Mouse (Mus musculus) CH12.LX (cell line): ENCODE measurements around the gene Kank1. TPM values are rescaled to one million over a fixed set of nuclear protein-coding genes. Genes with fewer than 3 reads are reported as not detected.

Experiments used
- DNase-seq: peaks from one replicate; pipeline ENCODE4 v3.0.0-alpha.2; 2013; ENCODE audit errors: extremely low read depth
- H3K27ac ChIP-seq: 2 replicates; pipeline ENCODE4 v1.5.1; 2012; ENCODE audit warnings: low read depth, mild to moderate bottlenecking, control low read depth, moderate library complexity; ENCODE audit not compliant: insufficient read depth
- H3K27me3 ChIP-seq: replicated peaks from 2 replicates; pipeline ENCODE3; 2012; ENCODE audit warnings: inconsistent platforms
- H3K36me3 ChIP-seq, 2 experiments: replicated peaks in 1 of 2; 2 replicates each; pipeline versions ENCODE3 to v1.6.1; 2012; ENCODE audit warnings: inconsistent platforms in 1 of 2, low read length in 1 of 2, mild to moderate bottlenecking in 1 of 2, mixed read lengths in 1 of 2, moderate library complexity in 1 of 2; ENCODE audit not compliant: control insufficient read depth in 1 of 2, insufficient read depth in 1 of 2
- H3K4me1 ChIP-seq, 2 experiments: 2 replicates each; pipeline ENCODE4 v1.6.1; 2012; ENCODE audit warnings: inconsistent platforms in 1 of 2, moderate library complexity in 1 of 2; ENCODE audit not compliant: insufficient read depth in 2 of 2, control insufficient read depth in 1 of 2
- H3K4me2 ChIP-seq: 2 replicates; pipeline ENCODE4 v1.6.1; 2012; ENCODE audit warnings: low read depth, mild to moderate bottlenecking, control low read depth; ENCODE audit not compliant: poor library complexity, insufficient read depth, severe bottlenecking
- H3K4me3 ChIP-seq, 3 experiments: fragments of 150-350 bp in 1 of 3; sonication (generic) in 1 of 3; replicated peaks in 1 of 3; 2 replicates each; pipeline versions ENCODE3 to v1.5.1; 2011 to 2012; ENCODE audit warnings: low read depth in 2 of 3, low read length in 2 of 3, mild to moderate bottlenecking in 2 of 3, moderate library complexity in 2 of 3, control low read depth in 1 of 3, improper control_type of control experiment in 1 of 3, inconsistent platforms in 1 of 3, mixed read lengths in 1 of 3; ENCODE audit not compliant: poor library complexity in 1 of 3
- H3K79me2 ChIP-seq: replicated peaks from 2 replicates; pipeline ENCODE4 v1.6.1; 2012; ENCODE audit warnings: mild to moderate bottlenecking, moderate library complexity; ENCODE audit not compliant: control insufficient read depth, poor library complexity, insufficient read depth, severe bottlenecking; ENCODE audit errors: extremely low read depth
- H3K9ac ChIP-seq: 2 replicates; pipeline ENCODE4 v1.6.1; 2012; ENCODE audit warnings: low read depth, mild to moderate bottlenecking, control low read depth, moderate library complexity; ENCODE audit not compliant: insufficient read depth
- H3K9me3 ChIP-seq: replicated peaks from 2 replicates; pipeline ENCODE3; 2012; ENCODE audit warnings: low read length, inconsistent platforms, mixed read lengths
- BHLHE40 ChIP-seq: IDR thresholded peaks from 2 replicates; pipeline ENCODE4 v1.6.1; 2011; ENCODE audit warnings: mild to moderate bottlenecking, low read depth, low read length, improper control_type of control experiment
- CHD2 ChIP-seq: IDR thresholded peaks from 2 replicates; pipeline ENCODE4 v1.6.1; 2011; ENCODE audit warnings: low read length, improper control_type of control experiment
- CTCF ChIP-seq, 2 experiments: IDR thresholded peaks in 1 of 2; conservative IDR thresholded peaks in 1 of 2; 2 replicates each; pipeline ENCODE4 v1.5.1; 2011 to 2012; ENCODE audit warnings: low read depth in 2 of 2, low read length in 2 of 2, improper control_type of control experiment in 1 of 2, inconsistent platforms in 1 of 2, mild to moderate bottlenecking in 1 of 2, moderate library complexity in 1 of 2
- E2F4 ChIP-seq: IDR thresholded peaks from 2 replicates; pipeline ENCODE4 v1.6.1; 2011; ENCODE audit warnings: low read depth, low read length, improper control_type of control experiment; ENCODE audit not compliant: insufficient replicate concordance
- GABPA ChIP-seq: IDR thresholded peaks from 2 replicates; pipeline ENCODE4 v1.6.1; 2012; ENCODE audit warnings: low read depth, low read length, improper control_type of control experiment, inconsistent platforms; ENCODE audit not compliant: insufficient replicate concordance
- IRF4 ChIP-seq: IDR thresholded peaks from 2 replicates; pipeline ENCODE4 v1.6.1; 2014; ENCODE audit warnings: low read depth, mild to moderate bottlenecking, inconsistent platforms, low read length, improper control_type of control experiment
- MAFK ChIP-seq: IDR thresholded peaks from 2 replicates; pipeline ENCODE4 v1.6.1; 2011; ENCODE audit warnings: low read length, improper control_type of control experiment; ENCODE audit not compliant: insufficient replicate concordance
- MAZ ChIP-seq: IDR thresholded peaks from 2 replicates; pipeline ENCODE4 v1.6.1; 2012; ENCODE audit warnings: low read depth, mild to moderate bottlenecking, inconsistent platforms, low read length, improper control_type of control experiment, moderate library complexity
- MEF2A ChIP-seq: IDR thresholded peaks from 2 replicates; pipeline ENCODE4 v1.6.1; 2014; ENCODE audit warnings: low read depth, mild to moderate bottlenecking, inconsistent platforms, low read length, improper control_type of control experiment, borderline replicate concordance
- NELFE ChIP-seq: IDR thresholded peaks from 2 replicates; pipeline ENCODE4 v1.6.1; 2011; ENCODE audit warnings: low read depth, low read length, improper control_type of control experiment
- NRF1 ChIP-seq: IDR thresholded peaks from 2 replicates; pipeline ENCODE4 v1.6.1; 2014; ENCODE audit warnings: low read depth, mild to moderate bottlenecking, inconsistent platforms, low read length, improper control_type of control experiment, moderate library complexity
- PAX5 ChIP-seq: IDR thresholded peaks from 2 replicates; pipeline ENCODE4 v1.6.1; 2012; ENCODE audit warnings: low read length, inconsistent platforms, mixed read lengths
- POLR2A ChIP-seq: IDR thresholded peaks from 2 replicates; pipeline ENCODE4 v1.6.1; 2011; ENCODE audit warnings: low read depth, mild to moderate bottlenecking, improper control_type of control experiment, low read length
- POLR2AphosphoS2 ChIP-seq: IDR thresholded peaks from 2 replicates; pipeline ENCODE4 v1.6.1; 2011; ENCODE audit warnings: low read depth, low read length, improper control_type of control experiment
- RAD21 ChIP-seq: IDR thresholded peaks from 2 replicates; pipeline ENCODE4 v1.6.1; 2011; ENCODE audit warnings: low read depth, mild to moderate bottlenecking, low read length, improper control_type of control experiment, moderate library complexity
- RCOR1 ChIP-seq: conservative IDR thresholded peaks from 2 replicates; pipeline ENCODE4 v1.6.1; 2012; ENCODE audit warnings: low read depth, mild to moderate bottlenecking, inconsistent platforms, low read length, improper control_type of control experiment
- SIN3A ChIP-seq: IDR thresholded peaks from 2 replicates; pipeline ENCODE4 v1.6.1; 2012; ENCODE audit warnings: low read length, improper control_type of control experiment, inconsistent platforms
- TCF12 ChIP-seq: IDR thresholded peaks from 2 replicates; pipeline ENCODE4 v1.6.1; 2014; ENCODE audit warnings: low read depth, mild to moderate bottlenecking, inconsistent platforms, low read length, improper control_type of control experiment
- UBTF ChIP-seq: IDR thresholded peaks from 2 replicates; pipeline ENCODE4 v1.6.1; 2012; ENCODE audit warnings: low read depth, mild to moderate bottlenecking, inconsistent platforms, low read length, improper control_type of control experiment, moderate library complexity
- USF1 ChIP-seq: IDR thresholded peaks from 2 replicates; pipeline ENCODE4 v1.6.1; 2014; ENCODE audit warnings: low read depth, mild to moderate bottlenecking, inconsistent platforms, low read length, improper control_type of control experiment
- USF2 ChIP-seq: conservative IDR thresholded peaks from 2 replicates; pipeline ENCODE4 v1.6.1; 2011; ENCODE audit warnings: low read depth, low read length, improper control_type of control experiment
- ZC3H11A ChIP-seq: IDR thresholded peaks from 2 replicates; pipeline ENCODE4 v1.6.1; 2012; ENCODE audit warnings: low read depth, mild to moderate bottlenecking, inconsistent platforms, low read length, improper control_type of control experiment
- ZKSCAN1 ChIP-seq: IDR thresholded peaks from 2 replicates; pipeline ENCODE4 v1.6.1; 2012; ENCODE audit warnings: low read depth, inconsistent platforms, low read length, improper control_type of control experiment, borderline replicate concordance
- dilution Hi-C: fragments of 300-500 bp; cut with MboI; formaldehyde crosslinking; loops from 2 replicates; pipeline ENCODE4 v1.14.3; 2020; ENCODE audit warnings: low sequenced_read_pairs; ENCODE audit not compliant: extremely low pct_unique_long_range_greater_than_20kb, extremely low pct_ligation_motif_present
- in situ Hi-C: fragments of 300-500 bp; cut with MboI; formaldehyde crosslinking; loops from 3 replicates; pipeline ENCODE4 v1.14.3; 2019; ENCODE audit warnings: low sequenced_read_pairs, low pct_ligation_motif_present, low pct_unique_long_range_greater_than_20kb, mixed read lengths
- polyA plus RNA-seq: library from polyadenylated mRNA; unstranded; fragments of >175 nt; gene quantifications from 2 replicates; pipeline ENCODE4 v1.2.1, GENCODE M21; 2012; ENCODE audit warnings: low read depth; ENCODE audit not compliant: insufficient read length
- total RNA-seq, 2 experiments: library from RNA; depleted of rRNA; stranded (reverse); fragments of 300-350 nt in 1 of 2; fragments of >200 nt in 1 of 2; gene quantifications; 2 replicates each; pipeline ENCODE4 v1.2.3; 2012 to 2014

The Kank1 gene
- total and polyA plus RNA-seq, 3 experiments: 0.10 to 0.13 (median 0.12) TPM

- H3K4me3 ChIP-seq: no peak overlapping the region
- peaks cover 2 to 9% of the 10 kb centered on the region in 2 experiments; a peak in 1 of 4 replicates for H3K4me1 ChIP-seq
- H3K9ac ChIP-seq: no peak overlapping the region
- H3K4me2 ChIP-seq: no peak overlapping the region
- no peak for DNase-seq
- no peak for TF ChIP-seq SIN3A
- no peak for TF ChIP-seq RAD21
- no peak for TF ChIP-seq NELFE
- TF ChIP-seq ZC3H11A: no peak
- TF ChIP-seq USF2: no peak
- no peak for TF ChIP-seq NRF1
- no peak for TF ChIP-seq GABPA
- TF ChIP-seq MAZ: no peak
- TF ChIP-seq, all 38 proteins: peak for 0
- no peaks in the 10 kb centered on the region for H3K79me2 ChIP-seq
- H3K36me3 ChIP-seq: no peaks in the 10 kb centered on the region
- no peaks in the 10 kb centered on the region for H3K27me3 ChIP-seq
- no peaks in the 10 kb centered on the region for H3K9me3 ChIP-seq
- dilution Hi-C loops: no loop called here
- in situ Hi-C loops: no loop called here
- no peak overlapping the region for H3K27ac ChIP-seq
These were observed 128.9 kb downstream of the Kank1 start for GRCm38 (mm10) chr19:25365698-25366097.

GRCm38 (mm10) chr19:25366620-25367019, 129.8 kb downstream of the Kank1 start:
- Histone ChIP-seq H3K79me2 (no peaks in the 10 kb centered on the region), H3K4me2 (no peak overlapping the region), H3K4me1 (peaks cover 5 to 9% of the 10 kb centered on the region in 2 experiments; a peak in 1 of 4 replicates), H3K27ac (no peak overlapping the region), H3K9ac (no peak overlapping the region), H3K9me3 (no peaks in the 10 kb centered on the region), H3K27me3 (no peaks in the 10 kb centered on the region), H3K36me3 (no peaks in the 10 kb centered on the region), H3K4me3 (no peak overlapping the region)
- in situ Hi-C loops (no loop called here), dilution Hi-C loops (no loop called here)
- DNase-seq: no peak
- no peak for TF ChIP-seq MAFK
- TF ChIP-seq ZKSCAN1: no peak
- TF ChIP-seq POLR2AphosphoS2: no peak
- TF ChIP-seq MAZ: no peak
- no peak for TF ChIP-seq CTCF (conservative IDR thresholded peaks at IDR 0.05 in 1 of 2, IDR thresholded peaks at IDR 0.05 in 1 of 2; ENCODE audit: low read depth in 2 of 2, low read length in 2 of 2)
- TF ChIP-seq USF1: no peak
- no peak for TF ChIP-seq IRF4
- TF ChIP-seq BHLHE40: no peak
- TF ChIP-seq RCOR1: no peak
- TF ChIP-seq E2F4: no peak
- no peak for TF ChIP-seq PAX5
- no peak for TF ChIP-seq TCF12
- no peak for TF ChIP-seq CHD2
- TF ChIP-seq POLR2A: no peak
- no peak for TF ChIP-seq NELFE
- TF ChIP-seq RAD21: no peak
- no peak for TF ChIP-seq UBTF
- TF ChIP-seq MEF2A: no peak
- no peak for TF ChIP-seq GABPA
